Comparison of ENCODE assay signal across 23 mouse cellular contexts in genomic region chr1:73032491-73032890, GRCm38 (mm10). TPM values are rescaled to one million over a fixed set of nuclear protein-coding genes. Genes with fewer than 3 reads are reported as not detected.
"Had no signal": no experiment of that assay in that cellular context is flagged by ENCODE, and none has a peak within 500 bp of the region (broad histone marks: within the 10 kb centered on the region; RNA-seq: fewer than 3 reads in every experiment).

No protein-coding gene starts in this region.

- H3K27ac ChIP-seq: lung, embryonic 15.5 days; macrophage; midbrain, embryonic 13.5 days; midbrain, embryonic 15.5 days; neural tube, embryonic 12.5 days; stomach, embryonic 15.5 days; stomach, postnatal 0 days had no signal

- H3K4me1 ChIP-seq: lung, embryonic 15.5 days; megakaryocyte, embryonic 14.5 days; midbrain, embryonic 13.5 days; midbrain, embryonic 15.5 days; neural tube, embryonic 12.5 days; stomach, embryonic 15.5 days had no signal

- H3K36me3 ChIP-seq: lung, embryonic 15.5 days; midbrain, embryonic 13.5 days; midbrain, embryonic 15.5 days; neural tube, embryonic 12.5 days; stomach, embryonic 15.5 days had no signal

- H3K9me3 ChIP-seq: lung, embryonic 15.5 days; midbrain, embryonic 13.5 days; midbrain, embryonic 15.5 days; neural tube, embryonic 12.5 days; stomach, embryonic 15.5 days had no signal

- H3K4me3 ChIP-seq: lung, embryonic 15.5 days; megakaryocyte, embryonic 14.5 days; midbrain, embryonic 13.5 days; midbrain, embryonic 15.5 days; neural tube, embryonic 12.5 days; stomach, embryonic 15.5 days had no signal

- H3K27me3 ChIP-seq: lung, embryonic 15.5 days; megakaryocyte, embryonic 14.5 days; midbrain, embryonic 13.5 days; midbrain, embryonic 15.5 days; neural tube, embryonic 12.5 days; stomach, embryonic 15.5 days had no signal

- DNase-seq: liver, postnatal 0 days; lung, adult 2 months; lung, postnatal 14 days; lung, postnatal 36 days; thymus, adult 2 months; thymus, postnatal 25 days; thymus, postnatal 4 days had no signal

RNA-seq across cellular contexts. Expression of gene Tnp1, which starts 16.8 kb away (rescaled TPM):
- total RNA-seq: megakaryocyte progenitor cell, adult 5-6 weeks; midbrain, postnatal 0 days; neutrophil, adult 5-6 weeks had no signal
- polyA plus RNA-seq: liver, postnatal 0 days; lung, adult 2 months; lung, embryonic 15.5 days; lung, postnatal 0 days; macrophage; midbrain, embryonic 11.5 days; midbrain, embryonic 13.5 days; midbrain, embryonic 15.5 days; midbrain, postnatal 0 days; neural tube, embryonic 12.5 days; neural tube, embryonic 14.5 days; spleen, adult 2 months; stomach, embryonic 15.5 days; stomach, postnatal 0 days; urinary bladder, adult 2 months had no signal
